Mouse (Mus musculus) erythroblast, embryonic 14.5 days (primary cell): ENCODE results near the gene Wls. TPM values are rescaled to one million over a fixed set of nuclear protein-coding genes. Genes with fewer than 3 reads are reported as not detected.

ENCODE experiments used
- H3K27me3 ChIP-seq: 2 replicates; pipeline ENCODE4 v1.6.1; 2012; ENCODE audit warnings: inconsistent platforms; ENCODE audit not compliant: control insufficient read depth
- H3K36me3 ChIP-seq: 2 replicates; pipeline ENCODE4 v1.6.1; 2012; ENCODE audit warnings: mild to moderate bottlenecking, inconsistent platforms; ENCODE audit not compliant: control insufficient read depth
- H3K4me1 ChIP-seq: 2 replicates; pipeline ENCODE4 v1.6.1; 2012; ENCODE audit warnings: inconsistent platforms; ENCODE audit not compliant: control insufficient read depth
- H3K4me3 ChIP-seq: replicated peaks from 2 replicates; pipeline ENCODE3; 2012; ENCODE audit warnings: moderate library complexity, mild to moderate bottlenecking, inconsistent platforms
- H3K9me3 ChIP-seq: 2 replicates; pipeline ENCODE4 v1.6.1; 2012; ENCODE audit warnings: low read length, inconsistent platforms, mixed read lengths; ENCODE audit not compliant: control insufficient read depth
- GATA1 ChIP-seq: IDR thresholded peaks from 2 replicates; pipeline ENCODE4 v1.6.1; 2012; ENCODE audit warnings: low read length, inconsistent platforms, mixed read lengths
- TAL1 ChIP-seq: IDR thresholded peaks from 3 replicates; pipeline ENCODE4 v1.6.1; 2012; ENCODE audit warnings: low read length, inconsistent platforms, mixed read lengths
- polyA plus RNA-seq: library from polyadenylated mRNA; stranded (reverse); fragments of >175 nt; gene quantifications from 2 replicates; pipeline ENCODE4 v1.2.3, GENCODE M21; 2012

Wls gene
- polyA plus RNA-seq, 1 experiment, result 0.02 TPM

- no peak overlapping the region for H3K4me3 ChIP-seq
- H3K4me1 ChIP-seq, result no peaks in the 10 kb centered on the region
- TF ChIP-seq GATA1 (no peak), TAL1 (no peak)
- H3K9me3 ChIP-seq, result no peaks in the 10 kb centered on the region
- H3K36me3 ChIP-seq, result no peaks in the 10 kb centered on the region
- no peaks in the 10 kb centered on the region for H3K27me3 ChIP-seq
Observed at GRCm38 (mm10) chr3:159890176-159891056, 50.9 kb downstream of the Wls start.

DNA sequence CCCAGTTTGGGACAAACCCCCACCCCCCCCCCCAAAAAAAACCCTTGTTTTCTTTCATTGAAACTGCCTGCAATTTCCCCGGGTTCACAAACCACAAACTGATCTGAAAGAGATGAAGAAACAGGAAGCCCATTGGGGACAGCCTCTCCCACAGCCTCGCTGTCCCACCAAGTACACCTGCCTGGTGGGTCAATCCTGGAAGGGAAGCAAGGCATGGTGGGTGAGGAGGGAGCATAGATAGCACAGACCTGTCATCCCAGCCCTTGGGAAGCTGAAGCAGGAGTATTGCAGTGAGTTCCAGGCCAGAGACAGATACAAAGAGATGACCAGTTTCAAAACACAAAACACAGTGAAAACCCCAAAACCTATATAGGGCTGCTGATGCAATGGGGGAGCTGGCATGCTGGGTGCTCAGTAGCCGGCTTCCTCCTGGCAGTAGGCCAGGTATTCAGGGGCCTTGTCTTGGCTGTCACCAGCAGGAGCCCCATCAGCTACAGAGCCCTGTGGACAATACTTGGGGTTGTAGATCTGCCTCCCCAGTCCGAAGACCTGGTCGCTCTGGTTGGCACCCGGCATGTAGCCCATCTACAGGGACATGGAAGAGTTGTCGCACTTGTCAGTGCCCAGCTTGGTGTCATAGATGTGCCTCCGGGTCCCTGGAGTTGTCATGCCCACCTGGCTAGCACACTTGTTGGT, 51.7 kb downstream of the Wls start:
- no peak for TF ChIP-seq TAL1
- TF ChIP-seq GATA1, result no peak
- H3K9me3 ChIP-seq, result no peaks in the 10 kb centered on the region
- no peaks in the 10 kb centered on the region for H3K36me3 ChIP-seq
- H3K4me3 ChIP-seq, result no peak overlapping the region
- no peaks in the 10 kb centered on the region for H3K4me1 ChIP-seq
- H3K27me3 ChIP-seq, result no peaks in the 10 kb centered on the region

GRCm38 (mm10) chr3:159907329-159907728, 67.9 kb downstream of the Wls start:
- no peak overlapping the region for H3K4me3 ChIP-seq
- no peak for TF ChIP-seq TAL1
- TF ChIP-seq GATA1, result no peak
- no peaks in the 10 kb centered on the region for H3K4me1 ChIP-seq
- H3K36me3 ChIP-seq, result no peaks in the 10 kb centered on the region
- no peaks in the 10 kb centered on the region for H3K27me3 ChIP-seq
- no peaks in the 10 kb centered on the region for H3K9me3 ChIP-seq

- no peak overlapping the region for H3K4me3 ChIP-seq
- no peaks in the 10 kb centered on the region for H3K4me1 ChIP-seq
- H3K9me3 ChIP-seq, result no peaks in the 10 kb centered on the region
- H3K27me3 ChIP-seq, result no peaks in the 10 kb centered on the region
- TF ChIP-seq GATA1 (no peak), TAL1 (no peak)
- no peaks in the 10 kb centered on the region for H3K36me3 ChIP-seq
Observed at GRCm38 (mm10) chr3:159917328-159918090, 78.0 kb downstream of the Wls start.

Other genes starting within 250 kb of the Wls start
- not detected in 2 replicates for gene Rpe65, start 240.5 kb upstream of the Wls start, polyA plus RNA-seq